Mouse (Mus musculus) neural tube, embryonic 12.5 days (tissue): ENCODE measurements around the gene Cdk5r1. TPM values are rescaled to one million over a fixed set of nuclear protein-coding genes. Genes with fewer than 3 reads are reported as not detected.
A peak's percentile ranks its signal among the peaks of the same experiment; 100 is the strongest.

Experiments used
- ATAC-seq: fragments of 200-750 bp; cut with Nextera tagmentation; 2 replicates; pipeline ENCODE4 v1.8.0; 2017; ENCODE audit warnings: low read depth, mild to moderate bottlenecking, moderate TSS enrichment, moderate library complexity; ENCODE audit not compliant: low FRiP score
- H3K27ac ChIP-seq: fragments of 300-500 bp; sonication (generic); 2 replicates; pipeline ENCODE4 v1.5.1; 2016
- H3K27me3 ChIP-seq: fragments of 300-500 bp; sonication (generic); replicated peaks from 2 replicates; pipeline ENCODE4 v1.6.1; 2016; ENCODE audit warnings: mild to moderate bottlenecking
- H3K36me3 ChIP-seq: fragments of 300-500 bp; sonication (generic); 2 replicates; pipeline ENCODE4 v1.6.1; 2016; ENCODE audit warnings: mild to moderate bottlenecking
- H3K4me1 ChIP-seq: fragments of 300-500 bp; sonication (generic); 2 replicates; pipeline ENCODE4 v1.6.1; 2016
- H3K4me2 ChIP-seq: fragments of 300-500 bp; sonication (generic); replicated peaks from 2 replicates; pipeline ENCODE4 v1.6.1; 2016; ENCODE audit warnings: mild to moderate bottlenecking
- H3K4me3 ChIP-seq: fragments of 300-500 bp; sonication (generic); 2 replicates; pipeline ENCODE4 v1.5.1; 2016
- H3K9ac ChIP-seq: fragments of 300-500 bp; sonication (generic); 2 replicates; pipeline ENCODE4 v1.6.1; 2016; ENCODE audit warnings: mild to moderate bottlenecking
- H3K9me3 ChIP-seq: fragments of 300-500 bp; sonication (generic); 2 replicates; pipeline ENCODE4 v1.6.1; 2016; ENCODE audit warnings: mild to moderate bottlenecking
- WGBS: fragments of 180-500 bp; shearing (Covaris S2); methylation state at CpG from one replicate; pipeline ENCODE4 v1.1.7; 2016; 5-methylcytosine and 5-hydroxymethylcytosine counted together
- polyA plus RNA-seq: library from polyadenylated mRNA; unstranded; fragments of >200 nt; fragmentation: Nextera tagmentation; extraction: Ambion mirVana; gene quantifications from 2 replicates; pipeline ENCODE4 v1.2.1, GENCODE M21; 2016

Cdk5r1 gene
- polyA plus RNA-seq, 1 experiment from 2014 or later: 73.1 TPM

- Histone ChIP-seq H3K9me3 (no peaks in the 10 kb centered on the region), H3K4me1 (peaks cover 48% of the 10 kb centered on the region), H3K9ac (peak overlapping the region; percentile 38), H3K27me3 (peaks cover 14% of the 10 kb centered on the region; the same call in 1 of the 2 replicates), H3K4me3 (no peak overlapping the region), H3K4me2 (peak overlapping the region; percentile 30), H3K27ac (peak overlapping the region; percentile 47; the same call in 1 of the 2 replicates), H3K36me3 (peaks cover 5% of the 10 kb centered on the region)
- 75% methylated on average over 6 of the region's 6 CpGs for WGBS
- no peak for ATAC-seq
These were observed 6.8 kb downstream of the Cdk5r1 start for GRCm38 (mm10) chr11:80483536-80484067.

GRCm38 (mm10) chr11:80484191-80484791 is 7.5 kb downstream of the Cdk5r1 start:
- 32% methylated on average over 12 of the region's 12 CpGs for WGBS
- peaks cover 14% of the 10 kb centered on the region; the same call in 1 of the 2 replicates for H3K27me3 ChIP-seq
- H3K4me2 ChIP-seq: peak overlapping the region; percentile 30
- peak overlapping the region; percentile 47; the same call in 1 of the 2 replicates for H3K27ac ChIP-seq
- H3K36me3 ChIP-seq: peaks cover 5% of the 10 kb centered on the region
- ATAC-seq: peak; percentile 49
- H3K4me1 ChIP-seq: peaks cover 48% of the 10 kb centered on the region
- no peak overlapping the region for H3K4me3 ChIP-seq
- H3K9me3 ChIP-seq: no peaks in the 10 kb centered on the region
- peak overlapping the region; percentile 38; the same call in 1 of the 2 replicates for H3K9ac ChIP-seq

GRCm38 (mm10) chr11:80485120-80485551 is 8.3 kb downstream of the Cdk5r1 start:
- ATAC-seq: no peak
- H3K9ac ChIP-seq: no peak overlapping the region
- H3K4me2 ChIP-seq: no peak overlapping the region
- no peak overlapping the region for H3K27ac ChIP-seq
- peaks cover 48% of the 10 kb centered on the region for H3K4me1 ChIP-seq
- WGBS: 83% methylated on average over 9 of the region's 9 CpGs
- H3K4me3 ChIP-seq: no peak overlapping the region
- no peaks in the 10 kb centered on the region for H3K9me3 ChIP-seq
- peaks cover 5% of the 10 kb centered on the region for H3K36me3 ChIP-seq
- H3K27me3 ChIP-seq: peaks cover 14% of the 10 kb centered on the region

GRCm38 (mm10) chr11:80485622-80486206 is 8.9 kb downstream of the Cdk5r1 start:
- Histone ChIP-seq H3K9me3 (no peaks in the 10 kb centered on the region), H3K4me1 (peaks cover 47% of the 10 kb centered on the region), H3K4me2 (no peak overlapping the region), H3K9ac (no peak overlapping the region), H3K27ac (no peak overlapping the region), H3K4me3 (no peak overlapping the region), H3K36me3 (peaks cover 5% of the 10 kb centered on the region; the same call in 1 of the 2 replicates), H3K27me3 (peaks cover 14% of the 10 kb centered on the region)
- 84% methylated on average over 10 of the region's 10 CpGs for WGBS
- no peak for ATAC-seq

- Histone ChIP-seq H3K27me3 (peaks cover 2% of the 10 kb centered on the region), H3K4me2 (no peak overlapping the region), H3K4me1 (peaks cover 38% of the 10 kb centered on the region), H3K9me3 (no peaks in the 10 kb centered on the region), H3K9ac (no peak overlapping the region), H3K36me3 (peaks cover 1% of the 10 kb centered on the region; the same call in 1 of the 2 replicates), H3K27ac (0 out of 2 replicates have a peak overlapping the region, but pooled peaks have one; percentile 15), H3K4me3 (no peak overlapping the region)
- WGBS: 56% methylated on average over 15 of the region's 15 CpGs
- no peak for ATAC-seq
These were observed 11.2 kb downstream of the Cdk5r1 start for GRCm38 (mm10) chr11:80487904-80488587.

- H3K4me3 ChIP-seq: no peak overlapping the region
- peaks cover 30% of the 10 kb centered on the region for H3K4me1 ChIP-seq
- H3K4me2 ChIP-seq: peak overlapping the region; percentile 16; the same call in 1 of the 2 replicates
- peak overlapping the region; percentile 17; the same call in 1 of the 2 replicates for H3K9ac ChIP-seq
- no peaks in the 10 kb centered on the region for H3K9me3 ChIP-seq
- H3K27me3 ChIP-seq: no peaks in the 10 kb centered on the region; the same call in 1 of the 2 replicates
- H3K27ac ChIP-seq: no peak overlapping the region
- WGBS: 61% methylated on average over 12 of the region's 12 CpGs
- no peaks in the 10 kb centered on the region for H3K36me3 ChIP-seq
- no peak for ATAC-seq
These were observed 12.5 kb downstream of the Cdk5r1 start for GRCm38 (mm10) chr11:80489172-80489881.

- H3K4me1 ChIP-seq: peaks cover 27% of the 10 kb centered on the region
These were observed 13.0 kb downstream of the Cdk5r1 start for GRCm38 (mm10) chr11:80489882-80490196.

GRCm38 (mm10) chr11:80490831-80491230 is 14.0 kb downstream of the Cdk5r1 start:
- H3K27ac ChIP-seq: no peak overlapping the region
- H3K27me3 ChIP-seq: no peaks in the 10 kb centered on the region; the same call in 1 of the 2 replicates
- 83% methylated on average over 10 of the region's 10 CpGs for WGBS
- no peak for ATAC-seq
- H3K9me3 ChIP-seq: no peaks in the 10 kb centered on the region
- H3K9ac ChIP-seq: no peak overlapping the region
- no peak overlapping the region for H3K4me2 ChIP-seq
- H3K4me1 ChIP-seq: peaks cover 27% of the 10 kb centered on the region
- H3K4me3 ChIP-seq: no peak overlapping the region
- H3K36me3 ChIP-seq: no peaks in the 10 kb centered on the region

More at GRCm38 (mm10) chr11:80489882-80490196, 13.0 kb downstream of the Cdk5r1 start:
- no peaks in the 10 kb centered on the region for H3K9me3 ChIP-seq
- 0 out of 2 replicates have a peak overlapping the region, but pooled peaks have one; percentile 17 for H3K9ac ChIP-seq
- no peak overlapping the region for H3K27ac ChIP-seq
- H3K27me3 ChIP-seq: no peaks in the 10 kb centered on the region; the same call in 1 of the 2 replicates
- H3K36me3 ChIP-seq: no peaks in the 10 kb centered on the region
- no peak overlapping the region for H3K4me2 ChIP-seq
- WGBS: 67% methylated on average over 5 of the region's 5 CpGs
- no peak for ATAC-seq
- no peak overlapping the region for H3K4me3 ChIP-seq

- WGBS: 93% methylated on average over 5 of the region's 5 CpGs
- H3K4me2 ChIP-seq: no peak overlapping the region
- H3K27ac ChIP-seq: no peak overlapping the region
- H3K4me1 ChIP-seq: peaks cover 22% of the 10 kb centered on the region
- ATAC-seq: no peak
- no peaks in the 10 kb centered on the region; the same call in 1 of the 2 replicates for H3K27me3 ChIP-seq
- H3K9me3 ChIP-seq: no peaks in the 10 kb centered on the region
- H3K4me3 ChIP-seq: no peak overlapping the region
- H3K36me3 ChIP-seq: no peaks in the 10 kb centered on the region
- H3K9ac ChIP-seq: no peak overlapping the region
These were observed 16.4 kb downstream of the Cdk5r1 start for GRCm38 (mm10) chr11:80493186-80493585.

GRCm38 (mm10) chr11:80494852-80495251 is 18.0 kb downstream of the Cdk5r1 start:
- no peaks in the 10 kb centered on the region for H3K9me3 ChIP-seq
- 79% methylated on average over 9 of the region's 9 CpGs for WGBS
- no peaks in the 10 kb centered on the region for H3K36me3 ChIP-seq
- H3K27ac ChIP-seq: no peak overlapping the region
- H3K4me2 ChIP-seq: no peak overlapping the region
- H3K9ac ChIP-seq: no peak overlapping the region
- peaks cover 21% of the 10 kb centered on the region for H3K4me1 ChIP-seq
- no peak overlapping the region for H3K4me3 ChIP-seq
- H3K27me3 ChIP-seq: no peaks in the 10 kb centered on the region; the same call in 1 of the 2 replicates
- ATAC-seq: no peak

- H3K36me3 ChIP-seq: no peaks in the 10 kb centered on the region
- ATAC-seq: no peak
- H3K4me2 ChIP-seq: no peak overlapping the region
- H3K27ac ChIP-seq: no peak overlapping the region
- no peak overlapping the region for H3K4me3 ChIP-seq
- H3K27me3 ChIP-seq: no peaks in the 10 kb centered on the region
- H3K9me3 ChIP-seq: no peaks in the 10 kb centered on the region
- 93% methylated on average over 6 of the region's 6 CpGs for WGBS
- H3K9ac ChIP-seq: no peak overlapping the region
- H3K4me1 ChIP-seq: peaks cover 22% of the 10 kb centered on the region
These were observed 19.1 kb downstream of the Cdk5r1 start for GRCm38 (mm10) chr11:80495972-80496371.
